Mouse (Mus musculus): Measurements from ENCODE around the gene Trim15. TPM values are rescaled to one million over a fixed set of nuclear protein-coding genes. Genes with fewer than 3 reads are reported as not detected.
A peak's percentile ranks its signal among the peaks of the same experiment; 100 is the strongest.

Trim15 gene
- polyA plus RNA-seq (2011; ENCODE audit: insufficient read depth, insufficient read length, low replicate concordance, missing spikeins) = 1.6 TPM in 1 of 2 replicates, not detected in the other

DNA sequence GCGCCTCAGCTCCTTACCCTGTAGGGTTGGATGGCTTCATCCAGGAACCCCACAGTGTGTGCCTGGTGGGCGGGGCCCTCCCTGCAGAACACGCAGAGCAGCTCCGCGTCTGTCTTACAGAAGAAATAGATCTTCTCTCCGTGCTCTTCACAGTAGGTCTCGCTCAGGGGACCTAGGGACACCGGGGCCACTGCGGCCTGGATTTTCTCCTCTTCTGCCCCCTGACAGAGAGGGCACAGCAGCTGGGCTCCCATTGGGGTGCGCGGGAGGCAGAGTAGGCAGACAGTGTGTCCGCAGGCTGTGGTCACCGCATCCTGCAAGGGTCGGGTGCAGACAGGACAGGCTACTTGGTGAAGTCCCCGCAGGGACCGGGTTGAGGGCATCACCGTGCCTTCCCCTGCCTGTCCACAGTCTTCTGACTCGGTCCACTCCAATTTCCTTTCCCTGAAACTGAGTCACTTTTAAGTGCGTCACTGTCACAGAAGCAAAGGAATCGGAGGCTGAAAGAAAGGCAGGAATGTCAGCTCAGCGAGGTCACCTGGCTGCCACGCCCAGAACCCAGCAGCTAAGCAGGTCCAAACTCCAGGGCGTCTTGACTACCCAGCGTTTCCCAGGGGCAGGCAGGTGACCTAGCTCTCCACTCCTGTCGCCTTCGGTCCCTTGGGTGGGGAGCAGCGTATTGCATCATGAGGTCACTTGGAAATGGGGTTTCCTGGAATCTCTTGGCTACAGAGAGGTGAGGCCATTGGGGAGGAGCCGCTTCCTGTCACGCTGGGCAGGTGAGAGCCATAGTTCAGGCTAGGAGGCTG is at the start of gene Trim15:
Trim15 (minus strand) TSS at position 492 of the 809 bp plus-strand sequence.
- WGBS = 19% methylated on average over 29 of the region's 29 CpGs
- peaks cover 3% of the 10 kb centered on the region; the same call in 1 of the 2 replicates for H3K4me1 ChIP-seq (ENCODE audit: control insufficient read depth, insufficient read depth, low read length)
- peak within 1 kb of the TSS; percentile 42; the same call in 1 of the 2 replicates for H3K27ac ChIP-seq (ENCODE audit: control insufficient read depth, insufficient read depth, low read depth, low read length, poor library complexity)
- TF ChIP-seq CTCF (IDR thresholded peaks at IDR 0.05; ENCODE audit: control insufficient read depth, insufficient read depth, low read length) = no peak
- no peak for TF ChIP-seq POLR2A (IDR thresholded peaks at IDR 0.05; ENCODE audit: borderline replicate concordance, control insufficient read depth, low read depth, low read length)
- H3K4me3 ChIP-seq (replicated peaks; ENCODE audit: control insufficient read depth, low read depth, low read length) = peak within 1 kb of the TSS; percentile 21

DNA sequence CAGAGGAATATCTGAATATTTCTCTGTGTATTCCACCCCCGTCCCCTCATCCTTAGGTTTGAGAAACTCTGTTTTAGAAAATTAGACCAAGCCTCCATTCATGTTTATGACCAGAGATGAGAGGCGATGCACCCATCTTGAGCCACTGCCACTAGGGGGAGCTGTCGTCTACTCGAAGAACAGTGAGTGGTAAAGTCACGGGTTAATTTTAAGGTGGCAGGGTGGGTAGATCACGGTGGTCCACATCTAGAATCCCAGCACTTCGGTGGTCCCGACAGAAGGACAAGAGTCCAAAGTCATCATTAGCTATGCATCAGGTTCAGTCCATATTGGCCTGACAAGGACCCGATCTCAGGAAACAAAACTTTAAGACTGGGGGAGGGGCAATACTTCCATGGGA is 48.1 kb upstream of the Trim15 start:
- no peak overlapping the region for H3K4me3 ChIP-seq (replicated peaks; ENCODE audit: control insufficient read depth, low read depth, low read length)
- H3K27ac ChIP-seq (ENCODE audit: control insufficient read depth, insufficient read depth, low read depth, low read length, poor library complexity) = no peak overlapping the region
- whole genome bisulfite sequencing = 10% methylated on average over 9 of the region's 9 CpGs
- H3K4me1 ChIP-seq (ENCODE audit: control insufficient read depth, insufficient read depth, low read length) = no peaks in the 10 kb centered on the region
- TF ChIP-seq POLR2A (IDR thresholded peaks at IDR 0.05; ENCODE audit: borderline replicate concordance, control insufficient read depth, low read depth, low read length) (no peak), CTCF (IDR thresholded peaks at IDR 0.05; ENCODE audit: control insufficient read depth, insufficient read depth, low read length) (peak; percentile 83)

DNA sequence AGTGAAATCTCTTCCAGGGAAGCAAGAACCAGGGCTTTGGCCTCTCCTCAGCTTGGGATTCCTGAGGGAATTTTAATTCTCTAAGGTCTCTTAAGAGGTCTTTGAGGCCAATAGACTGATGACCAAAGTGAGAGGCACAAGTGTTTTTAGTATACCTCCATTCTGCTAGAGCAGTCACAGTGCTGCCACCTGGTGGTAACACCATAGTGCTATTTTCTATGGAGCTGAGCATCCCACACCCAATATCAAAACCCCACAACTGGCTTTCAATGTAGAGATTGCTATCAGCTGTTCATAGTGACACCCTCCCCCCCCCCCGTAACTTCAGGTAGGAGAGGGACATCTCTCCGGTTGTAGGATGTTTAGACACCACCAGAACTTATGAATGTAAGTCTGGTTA is 47.1 kb upstream of the Trim15 start:
- Histone ChIP-seq H3K27ac (ENCODE audit: control insufficient read depth, insufficient read depth, low read depth, low read length, poor library complexity) (no peak overlapping the region), H3K4me3 (replicated peaks; ENCODE audit: control insufficient read depth, low read depth, low read length) (no peak overlapping the region), H3K4me1 (ENCODE audit: control insufficient read depth, insufficient read depth, low read length) (no peaks in the 10 kb centered on the region)
- TF ChIP-seq POLR2A (IDR thresholded peaks at IDR 0.05; ENCODE audit: borderline replicate concordance, control insufficient read depth, low read depth, low read length) (no peak), CTCF (IDR thresholded peaks at IDR 0.05; ENCODE audit: control insufficient read depth, insufficient read depth, low read length) (peak; percentile 48)
- 12% methylated on average over 2 of the region's 2 CpGs for WGBS

DNA sequence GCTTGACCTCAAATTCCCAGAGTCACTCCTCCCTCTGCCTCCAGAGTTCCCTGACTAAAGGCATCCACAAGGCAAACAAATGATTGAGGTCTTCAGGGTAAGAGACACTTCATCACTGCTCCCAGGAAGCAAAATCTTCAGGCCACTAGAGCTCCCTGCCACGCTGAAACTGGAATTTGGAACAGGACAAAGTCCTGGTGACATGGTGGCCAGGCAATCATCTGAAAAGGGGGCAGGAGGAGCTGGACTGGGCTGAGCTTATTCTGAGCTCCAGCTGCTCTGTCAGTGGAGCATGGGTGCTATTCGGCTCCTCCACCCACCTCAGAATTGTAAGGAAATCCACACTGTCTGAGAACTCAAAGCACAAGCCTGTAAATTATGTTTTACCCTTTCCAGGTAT is 45.0 kb upstream of the Trim15 start:
- Histone ChIP-seq H3K27ac (ENCODE audit: control insufficient read depth, insufficient read depth, low read depth, low read length, poor library complexity) (no peak overlapping the region), H3K4me3 (replicated peaks; ENCODE audit: control insufficient read depth, low read depth, low read length) (no peak overlapping the region), H3K4me1 (ENCODE audit: control insufficient read depth, insufficient read depth, low read length) (no peaks in the 10 kb centered on the region)
- 54% methylated on average over 2 of the region's 2 CpGs for WGBS
- TF ChIP-seq POLR2A (IDR thresholded peaks at IDR 0.05; ENCODE audit: borderline replicate concordance, control insufficient read depth, low read depth, low read length) = no peak
- no peak for TF ChIP-seq CTCF (IDR thresholded peaks at IDR 0.05; ENCODE audit: control insufficient read depth, insufficient read depth, low read length)

DNA sequence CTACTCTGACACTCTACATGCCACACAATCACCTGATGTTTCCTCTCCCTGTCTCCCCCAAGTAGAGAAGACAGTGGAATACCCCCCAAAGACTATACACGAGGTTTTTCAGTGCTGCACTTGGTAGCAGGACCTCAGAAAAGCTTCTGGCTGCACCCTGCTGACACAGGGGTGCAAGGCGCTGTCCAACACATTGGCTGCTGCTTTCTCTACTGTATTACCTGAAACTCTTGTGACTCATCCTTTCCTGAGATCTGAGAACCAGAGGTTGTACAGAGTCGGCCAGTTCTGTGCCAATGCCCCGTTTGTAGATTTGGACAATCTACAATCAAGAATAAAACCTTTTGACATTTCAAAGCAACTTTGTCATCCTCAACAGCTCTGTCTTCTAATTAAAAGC is 42.8 kb upstream of the Trim15 start:
- TF ChIP-seq CTCF (IDR thresholded peaks at IDR 0.05; ENCODE audit: control insufficient read depth, insufficient read depth, low read length) = no peak
- TF ChIP-seq POLR2A (IDR thresholded peaks at IDR 0.05; ENCODE audit: borderline replicate concordance, control insufficient read depth, low read depth, low read length) = no peak
- WGBS = 42% methylated on average over 4 of the region's 4 CpGs
- H3K4me1 ChIP-seq (ENCODE audit: control insufficient read depth, insufficient read depth, low read length) = no peaks in the 10 kb centered on the region
- H3K4me3 ChIP-seq (replicated peaks; ENCODE audit: control insufficient read depth, low read depth, low read length) = no peak overlapping the region
- no peak overlapping the region for H3K27ac ChIP-seq (ENCODE audit: control insufficient read depth, insufficient read depth, low read depth, low read length, poor library complexity)

DNA sequence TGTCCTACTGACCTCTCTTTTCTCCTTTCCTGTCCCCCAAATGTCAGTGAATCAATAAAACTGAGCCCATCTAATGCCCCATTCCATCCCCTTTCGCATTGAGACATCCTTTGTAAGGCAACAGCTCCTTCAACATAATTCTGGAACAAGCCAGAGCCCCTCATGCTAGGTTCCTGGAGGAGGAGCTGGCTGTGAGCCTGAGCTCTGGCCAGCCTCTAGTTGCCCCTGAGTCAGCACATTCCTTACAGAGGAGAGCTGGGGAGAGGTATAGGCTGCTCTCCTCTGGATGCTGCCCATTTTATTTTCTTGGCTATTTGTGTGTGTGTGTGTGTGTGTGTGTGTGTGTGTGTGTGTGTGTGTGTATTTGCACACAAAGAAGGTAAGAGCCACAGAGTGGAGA is 41.2 kb upstream of the Trim15 start:
- Histone ChIP-seq H3K27ac (ENCODE audit: control insufficient read depth, insufficient read depth, low read depth, low read length, poor library complexity) (no peak overlapping the region; the same call in 1 of the 2 replicates), H3K4me1 (ENCODE audit: control insufficient read depth, insufficient read depth, low read length) (no peaks in the 10 kb centered on the region), H3K4me3 (replicated peaks; ENCODE audit: control insufficient read depth, low read depth, low read length) (no peak overlapping the region)
- WGBS = 48% methylated on average over 1 of the region's 1 CpGs
- TF ChIP-seq POLR2A (IDR thresholded peaks at IDR 0.05; ENCODE audit: borderline replicate concordance, control insufficient read depth, low read depth, low read length) (no peak), CTCF (IDR thresholded peaks at IDR 0.05; ENCODE audit: control insufficient read depth, insufficient read depth, low read length) (no peak)

DNA sequence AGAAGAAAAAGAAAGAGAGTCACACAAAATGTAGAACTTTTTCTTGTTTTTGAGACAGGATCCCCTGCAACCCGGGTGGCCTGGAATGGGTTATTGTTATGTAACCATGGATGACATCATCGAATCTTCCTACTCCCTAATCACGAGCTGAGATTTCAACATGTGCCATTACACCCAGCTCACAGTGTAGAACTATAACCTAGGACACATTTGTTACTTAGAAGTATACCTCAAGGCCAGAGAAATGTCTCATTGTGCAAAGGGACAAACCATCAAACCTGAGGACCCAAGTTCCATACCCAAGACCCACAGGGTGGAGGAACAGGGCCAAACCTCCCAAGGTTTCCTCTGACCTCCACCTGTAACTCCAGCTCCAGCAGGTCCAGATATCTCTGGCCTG is 36.6 kb upstream of the Trim15 start:
- Histone ChIP-seq H3K4me1 (ENCODE audit: control insufficient read depth, insufficient read depth, low read length) (no peaks in the 10 kb centered on the region), H3K27ac (ENCODE audit: control insufficient read depth, insufficient read depth, low read depth, low read length, poor library complexity) (no peak overlapping the region), H3K4me3 (replicated peaks; ENCODE audit: control insufficient read depth, low read depth, low read length) (no peak overlapping the region)
- TF ChIP-seq POLR2A (IDR thresholded peaks at IDR 0.05; ENCODE audit: borderline replicate concordance, control insufficient read depth, low read depth, low read length) (no peak), CTCF (IDR thresholded peaks at IDR 0.05; ENCODE audit: control insufficient read depth, insufficient read depth, low read length) (no peak)
- WGBS = 44% methylated on average over 3 of the region's 3 CpGs

DNA sequence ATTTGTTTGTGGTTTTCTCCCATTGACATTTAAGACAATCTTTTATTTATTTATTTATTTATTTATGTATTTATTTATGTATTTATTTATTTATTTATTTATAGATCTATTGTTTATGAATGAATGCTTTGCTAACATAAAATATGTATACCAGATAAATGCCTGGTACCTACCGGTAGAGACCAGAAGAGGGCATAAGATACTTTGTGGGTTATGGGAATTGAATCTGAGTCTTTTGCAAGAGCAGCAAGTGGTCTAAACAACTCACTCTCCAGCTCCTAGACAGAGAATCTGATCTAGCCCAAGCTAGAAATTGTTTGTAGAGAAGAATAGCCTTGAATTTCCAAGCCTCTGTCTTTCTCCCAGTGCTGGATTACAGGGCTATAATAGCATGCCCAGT is 33.7 kb upstream of the Trim15 start:
- H3K27ac ChIP-seq (ENCODE audit: control insufficient read depth, insufficient read depth, low read depth, low read length, poor library complexity) = no peak overlapping the region
- no peaks in the 10 kb centered on the region for H3K4me1 ChIP-seq (ENCODE audit: control insufficient read depth, insufficient read depth, low read length)
- TF ChIP-seq POLR2A (IDR thresholded peaks at IDR 0.05; ENCODE audit: borderline replicate concordance, control insufficient read depth, low read depth, low read length) (no peak), CTCF (IDR thresholded peaks at IDR 0.05; ENCODE audit: control insufficient read depth, insufficient read depth, low read length) (no peak)
- 15% methylated on average over 1 of the region's 1 CpGs for WGBS
- no peak overlapping the region for H3K4me3 ChIP-seq (replicated peaks; ENCODE audit: control insufficient read depth, low read depth, low read length)

Data from bone marrow, adult 2 months (tissue).